Mouse (Mus musculus): Measurements from ENCODE around the gene Arfip1.

Arfip1 gene

DNA sequence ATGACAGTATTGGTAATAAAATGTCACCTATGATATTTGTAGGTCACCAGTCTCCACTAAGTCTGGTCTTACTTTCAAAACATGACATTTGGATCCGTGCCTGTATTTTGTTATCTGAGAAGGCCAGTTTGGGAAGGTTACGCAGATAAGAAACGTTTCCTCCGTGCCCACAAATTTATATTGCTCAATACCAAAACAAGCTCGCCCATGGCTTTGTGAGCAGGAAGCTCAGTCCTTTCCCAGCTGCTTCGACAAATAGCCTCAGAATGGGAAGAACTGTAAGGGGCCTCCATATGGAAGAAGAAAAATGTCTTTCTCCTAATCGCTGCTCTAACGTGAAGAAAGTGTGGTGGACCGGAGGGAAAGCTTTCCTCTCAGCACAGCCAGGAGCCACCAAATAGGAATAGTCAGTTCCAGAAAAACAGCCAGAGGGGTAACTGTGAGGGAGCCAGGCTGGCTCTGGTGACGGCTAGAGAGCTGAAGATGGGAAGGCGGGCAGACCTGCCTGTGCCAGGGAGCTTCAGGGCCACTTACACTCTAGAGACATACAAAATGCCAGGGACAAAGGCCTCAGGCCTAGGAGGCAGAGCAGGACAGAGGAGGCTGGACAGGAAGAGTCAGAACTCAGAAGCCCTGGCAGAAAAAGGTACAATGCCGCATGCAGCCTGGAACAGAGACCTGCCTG lies 126.5 kb downstream of the Arfip1 start:
- DNase-seq (ENCODE audit: low read depth, low spot score) = no peak

DNA sequence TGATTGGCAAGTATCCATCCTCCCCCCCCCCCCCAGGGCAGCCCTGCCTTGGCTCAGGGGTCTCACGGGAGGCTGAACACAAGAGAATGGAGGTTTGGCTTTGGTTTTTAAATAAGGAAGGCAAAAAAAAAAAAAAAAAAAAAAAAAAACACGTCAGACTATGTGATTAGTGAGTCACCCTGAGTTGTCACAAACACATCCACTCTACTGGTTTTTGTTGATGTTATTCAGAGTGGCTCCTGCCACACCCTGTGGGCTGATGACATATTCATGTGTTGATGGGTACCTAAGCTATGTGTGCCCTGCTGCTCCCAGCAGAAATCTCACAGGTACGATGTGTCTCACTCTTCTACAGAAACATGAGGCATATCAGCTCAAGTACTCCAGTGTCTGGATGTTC lies 131.8 kb downstream of the Arfip1 start:
- no peak for DNase-seq (ENCODE audit: low read depth, low spot score)

DNA sequence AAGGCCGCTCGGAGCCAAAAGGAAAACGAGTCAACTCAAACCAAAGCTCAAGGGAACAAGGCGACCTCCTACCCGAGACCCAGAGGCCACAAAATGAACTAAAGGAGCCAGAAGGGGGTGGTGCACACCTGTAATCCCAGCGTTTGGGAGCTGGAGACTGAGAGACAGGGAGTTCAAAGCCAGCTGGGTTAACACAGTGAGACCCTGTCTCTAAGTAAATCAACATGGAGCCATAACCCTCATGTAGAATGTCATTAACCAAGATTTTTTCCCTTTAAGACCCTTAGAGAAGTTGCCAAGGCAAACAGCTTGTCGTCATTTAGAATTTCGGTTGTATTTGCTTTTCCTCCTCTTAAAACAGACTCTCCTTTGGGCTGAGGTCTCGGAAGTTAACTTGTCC lies 133.4 kb downstream of the Arfip1 start:
- DNase-seq (ENCODE audit: low read depth, low spot score) = no peak

DNA sequence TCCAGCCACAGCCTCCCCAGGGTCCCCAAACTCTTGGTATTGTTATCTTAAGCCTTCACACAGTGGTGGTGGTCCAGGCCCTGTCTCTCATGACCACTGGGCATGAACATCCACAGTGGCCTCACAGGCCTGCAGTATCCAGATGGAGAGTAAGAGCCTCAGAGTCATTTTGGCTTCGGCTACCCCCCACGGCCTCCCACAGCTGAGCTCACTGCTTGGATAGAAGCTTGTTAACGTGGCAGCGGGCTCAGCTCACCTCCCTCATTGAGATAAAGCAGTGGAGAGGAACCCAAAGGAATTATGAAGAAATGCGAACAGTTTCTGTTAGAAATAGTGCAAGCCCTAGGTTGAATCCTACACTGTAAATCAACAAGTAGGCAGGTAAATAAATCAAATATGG lies 134.6 kb downstream of the Arfip1 start:
- DNase-seq (ENCODE audit: low read depth, low spot score) = no peak
